Mouse (Mus musculus): Measurements from ENCODE around the gene Krtap4-1.

The Krtap4-1 gene

GRCm38 (mm10) chr11:99585096-99585495 lies 42.9 kb downstream of the Krtap4-1 start:
- DNase-seq (ENCODE audit: low spot score in 2 of 2), result no peak

- DNase-seq (ENCODE audit: low spot score in 2 of 2), result no peak
Measured at GRCm38 (mm10) chr11:99583245-99583704, 44.8 kb downstream of the Krtap4-1 start, which contains the start of gene Krtap1-4. TSS of gene Krtap1-4 (minus strand) at chr11:99583654.

- DNase-seq (ENCODE audit: low spot score in 2 of 2), result no peak
Measured at GRCm38 (mm10) chr11:99581564-99581963, 46.5 kb downstream of the Krtap4-1 start.

GRCm38 (mm10) chr11:99581051-99581450 lies 47.0 kb downstream of the Krtap4-1 start:
- DNase-seq (ENCODE audit: low spot score in 2 of 2), result no peak

- no peak for DNase-seq (ENCODE audit: low spot score in 2 of 2)
Measured at GRCm38 (mm10) chr11:99580636-99581035, 47.4 kb downstream of the Krtap4-1 start, which contains the start of gene Krtap1-5. TSS of gene Krtap1-5 (minus strand) at chr11:99581016.

Data from spleen, postnatal 36 days (tissue).